In the genomic region with DNA sequence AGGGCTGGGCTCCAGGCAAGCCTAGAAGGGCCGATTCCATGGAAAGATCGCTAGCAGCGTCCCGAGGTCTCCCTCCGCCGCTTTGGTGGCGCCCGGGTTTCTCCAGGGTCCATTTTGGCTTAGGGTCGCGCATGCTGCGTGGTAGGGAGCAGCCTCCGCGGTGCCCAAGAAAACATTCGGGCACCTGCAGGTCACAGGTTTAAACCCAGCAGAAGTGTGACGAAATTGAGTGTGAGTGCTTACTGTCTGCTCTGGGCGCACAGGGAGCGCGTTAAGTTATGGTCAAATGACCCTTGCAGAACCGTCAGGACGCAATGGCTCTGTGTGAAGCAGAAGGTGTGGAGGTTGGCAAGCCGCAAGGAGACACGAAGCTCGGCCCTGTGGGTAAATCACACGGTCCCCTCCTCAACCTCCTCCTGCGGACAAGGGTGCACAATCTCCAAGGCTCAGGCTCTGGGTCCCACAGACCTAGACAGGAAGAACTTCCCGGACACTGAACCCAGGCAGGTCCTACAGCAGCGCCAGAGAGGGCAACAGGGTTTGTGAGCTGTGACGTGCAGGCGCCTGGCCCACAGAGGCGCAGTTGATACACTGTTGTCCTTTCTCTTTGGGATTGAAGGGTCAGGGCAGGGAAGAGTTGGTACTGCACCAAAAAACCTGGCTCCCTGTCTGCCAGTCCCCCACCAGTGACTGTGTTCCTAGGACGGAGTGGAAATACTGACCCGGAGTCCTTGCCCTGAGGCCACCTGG, we compare ENCODE assay signal across 14 mouse cellular contexts. TPM values are rescaled to one million over a fixed set of nuclear protein-coding genes. Genes with fewer than 3 reads are reported as not detected.
DNase-seq lines count a peak whose midpoint lies in the region; ATAC-seq lines count a peak whose summit lies in the region.
"Had no signal": no experiment of that assay in that cellular context is flagged by ENCODE, and none has a peak within 500 bp of the region (broad histone marks: within the 10 kb centered on the region; RNA-seq: fewer than 3 reads in every experiment).

No protein-coding gene starts in this region.

- H3K9ac ChIP-seq in hindbrain, embryonic 11.5 days (ENCODE audit: low read depth, low read length), result no peak overlapping the region
- H3K9ac ChIP-seq in hindbrain, embryonic 14.5 days, result no peak overlapping the region
- H3K9ac ChIP-seq in intestine, embryonic 16.5 days (ENCODE audit: low read depth, low read length), result peak overlapping the region; percentile 89
- H3K9ac ChIP-seq: forebrain, embryonic 15.5 days; midbrain, embryonic 15.5 days had no signal

- no peak overlapping the region for H3K27ac ChIP-seq in hindbrain, embryonic 11.5 days (ENCODE audit: low read depth, low read length)
- H3K27ac ChIP-seq in hindbrain, embryonic 14.5 days, result no peak overlapping the region
- peak overlapping the region; percentile 70 for H3K27ac ChIP-seq in intestine, embryonic 16.5 days (ENCODE audit: low read length)
- H3K27ac ChIP-seq: forebrain, embryonic 15.5 days; hindbrain, postnatal 0 days; midbrain, embryonic 15.5 days had no signal

- H3K27me3 ChIP-seq in hindbrain, embryonic 11.5 days (ENCODE audit: control insufficient read depth, insufficient read depth, low read length), result peaks cover 84% of the 10 kb centered on the region
- H3K27me3 ChIP-seq in hindbrain, embryonic 14.5 days (ENCODE audit: control insufficient read depth, insufficient read depth, low read length), result peaks cover 94% of the 10 kb centered on the region
- H3K27me3 ChIP-seq in intestine, embryonic 16.5 days (replicated peaks; ENCODE audit: control insufficient read depth, insufficient read depth, low read length), result peaks cover 59% of the 10 kb centered on the region

- WGBS in hindbrain, embryonic 11.5 days, result 3% methylated on average over 32 of the region's 32 CpGs
- 2% methylated on average over 32 of the region's 32 CpGs for WGBS in hindbrain, embryonic 14.5 days
- 8% methylated on average over 32 of the region's 32 CpGs for WGBS in intestine, embryonic 16.5 days

- H3K4me1 ChIP-seq in hindbrain, embryonic 11.5 days (replicated peaks; ENCODE audit: control insufficient read depth, insufficient read depth, low read length), result peaks cover 4% of the 10 kb centered on the region; the same call in 1 of the 2 replicates
- H3K4me1 ChIP-seq in hindbrain, embryonic 14.5 days (replicated peaks; ENCODE audit: control insufficient read depth, insufficient read depth, low read length), result no peaks in the 10 kb centered on the region
- peaks cover 15% of the 10 kb centered on the region for H3K4me1 ChIP-seq in intestine, embryonic 16.5 days (ENCODE audit: control insufficient read depth, insufficient read depth, low read length)

- peak; percentile 44 for DNase-seq in hindbrain, embryonic 11.5 days (ENCODE audit: low spot score)
- no peak for DNase-seq in hindbrain, embryonic 14.5 days (ENCODE audit: low spot score)
- peak; percentile 52 for DNase-seq in ZHBTc4 (ENCODE audit: low read depth, low spot score)
- DNase-seq in lung, postnatal 4 days, result peak; percentile 48 to 62
- no peak for DNase-seq in ovary, postnatal 10 days (ENCODE audit: low spot score)
- DNase-seq in spleen, postnatal 36 days (ENCODE audit: low spot score in 2 of 2), result no peak
- DNase-seq: gastrocnemius, postnatal 36 days had no signal

- no peaks in the 10 kb centered on the region for H3K36me3 ChIP-seq in hindbrain, embryonic 11.5 days (ENCODE audit: control insufficient read depth, insufficient read depth, low read length)
- no peaks in the 10 kb centered on the region for H3K36me3 ChIP-seq in hindbrain, embryonic 14.5 days (replicated peaks; ENCODE audit: control insufficient read depth, insufficient read depth)
- H3K36me3 ChIP-seq in intestine, embryonic 16.5 days (ENCODE audit: control insufficient read depth, insufficient read depth, low read length), result no peaks in the 10 kb centered on the region
- H3K36me3 ChIP-seq: forebrain, embryonic 15.5 days; midbrain, embryonic 15.5 days had no signal

- no peak overlapping the region for H3K4me2 ChIP-seq in hindbrain, embryonic 11.5 days (replicated peaks; ENCODE audit: low read depth, low read length)
- no peak overlapping the region for H3K4me2 ChIP-seq in hindbrain, embryonic 14.5 days (replicated peaks)
- H3K4me2 ChIP-seq in intestine, embryonic 16.5 days (ENCODE audit: low read depth, low read length), result peak overlapping the region; percentile 55
- H3K4me2 ChIP-seq: forebrain, embryonic 15.5 days; midbrain, embryonic 15.5 days had no signal

- no peaks in the 10 kb centered on the region for H3K9me3 ChIP-seq in hindbrain, embryonic 11.5 days (ENCODE audit: control insufficient read depth, low read length)
- no peaks in the 10 kb centered on the region for H3K9me3 ChIP-seq in hindbrain, embryonic 14.5 days (ENCODE audit: control insufficient read depth, low read length)
- no peaks in the 10 kb centered on the region for H3K9me3 ChIP-seq in intestine, embryonic 16.5 days (ENCODE audit: control insufficient read depth, low read length)
- H3K9me3 ChIP-seq: forebrain, embryonic 15.5 days; midbrain, embryonic 15.5 days had no signal

- no peak for ATAC-seq in hindbrain, embryonic 11.5 days (ENCODE audit: low FRiP score)
- ATAC-seq in hindbrain, embryonic 14.5 days (ENCODE audit: low FRiP score), result no peak
- no peak for ATAC-seq in intestine, embryonic 16.5 days
- no peak for ATAC-seq in cerebellum, adult (ENCODE audit: insufficient number of reproducible peaks, low FRiP score, low TSS enrichment)
- ATAC-seq: CD4-positive, CD25-positive, alpha-beta regulatory T cell, adult 4 months; forebrain, embryonic 15.5 days; hindbrain, postnatal 0 days; midbrain, embryonic 15.5 days had no signal

- no peak overlapping the region for H3K4me3 ChIP-seq in hindbrain, embryonic 11.5 days (ENCODE audit: low read depth, low read length)
- H3K4me3 ChIP-seq in hindbrain, embryonic 14.5 days (replicated peaks; ENCODE audit: low read length), result no peak overlapping the region
- H3K4me3 ChIP-seq in intestine, embryonic 16.5 days (ENCODE audit: low read length), result peak overlapping the region; percentile 62
- H3K4me3 ChIP-seq: forebrain, embryonic 15.5 days; midbrain, embryonic 15.5 days had no signal

RNA-seq across cellular contexts. Expression of a gene that starts 5.6 kb away (rescaled TPM):
- polyA plus RNA-seq in hindbrain, embryonic 11.5 days (2014; fragmentation: Nextera tagmentation; extraction: Ambion mirVana), result 2.1 and 2.3 TPM in 2 replicates
- 1.1 and 1.7 TPM in 2 replicates for polyA plus RNA-seq in hindbrain, embryonic 14.5 days (2014; fragmentation: Nextera tagmentation; extraction: Ambion mirVana)
- 86.9 and 88.3 TPM in 2 replicates for polyA plus RNA-seq in intestine, embryonic 16.5 days (2015; fragmentation: Nextera tagmentation; extraction: Ambion mirVana)

RNA-seq across cellular contexts. Expression of a gene that starts 18.4 kb away (rescaled TPM):
- polyA plus RNA-seq in hindbrain, embryonic 11.5 days (2014; fragmentation: Nextera tagmentation; extraction: Ambion mirVana), result 53.5 and 56.1 TPM in 2 replicates
- polyA plus RNA-seq in hindbrain, embryonic 14.5 days (2014; fragmentation: Nextera tagmentation; extraction: Ambion mirVana), result 34.6 and 45.6 TPM in 2 replicates
- polyA plus RNA-seq in intestine, embryonic 16.5 days (2015; fragmentation: Nextera tagmentation; extraction: Ambion mirVana), result 48.9 TPM in 2 replicates

RNA-seq across cellular contexts. Expression of a gene that starts 26.2 kb away (rescaled TPM):
- polyA plus RNA-seq in hindbrain, embryonic 11.5 days (2014; fragmentation: Nextera tagmentation; extraction: Ambion mirVana), result 6.8 and 8.0 TPM in 2 replicates
- 2.9 and 3.1 TPM in 2 replicates for polyA plus RNA-seq in hindbrain, embryonic 14.5 days (2014; fragmentation: Nextera tagmentation; extraction: Ambion mirVana)
- polyA plus RNA-seq in intestine, embryonic 16.5 days (2015; fragmentation: Nextera tagmentation; extraction: Ambion mirVana), result 0.20 and 0.22 TPM in 2 replicates
- polyA plus RNA-seq: CD4-positive, CD25-positive, alpha-beta regulatory T cell, adult 4 months had no signal

RNA-seq across cellular contexts. Expression of a gene that starts 37.9 kb away (rescaled TPM):
- polyA plus RNA-seq in hindbrain, embryonic 11.5 days (2014; fragmentation: Nextera tagmentation; extraction: Ambion mirVana), result 0.73 and 1.9 TPM in 2 replicates
- 0.12 and 0.25 TPM in 2 replicates for polyA plus RNA-seq in hindbrain, embryonic 14.5 days (2014; fragmentation: Nextera tagmentation; extraction: Ambion mirVana)
- 5.2 and 5.8 TPM in 2 replicates for polyA plus RNA-seq in intestine, embryonic 16.5 days (2015; fragmentation: Nextera tagmentation; extraction: Ambion mirVana)
- polyA plus RNA-seq: CD4-positive, CD25-positive, alpha-beta regulatory T cell, adult 4 months; spleen, adult 2 months had no signal

Comparison
In these comparisons a context has a peak if more than half of its experiments do, and no peak if none do; other contexts are left out.
1. DNase-seq: peak in hindbrain, embryonic 11.5 days (single experiment), ZHBTc4 (single experiment) and lung, postnatal 4 days (2 of 2); none in hindbrain, embryonic 14.5 days (single experiment), ovary, postnatal 10 days (single experiment) and spleen, postnatal 36 days (0 of 2).
2. RNA of a gene that starts 5.6 kb away (polyA plus RNA-seq): 86.9 to 88.3 TPM in intestine, embryonic 16.5 days; 2.1 to 2.3 TPM in hindbrain, embryonic 11.5 days and 1.1 to 1.7 TPM in hindbrain, embryonic 14.5 days; every median in the first group is over 10 times any median in the second.